In the genomic region with DNA sequence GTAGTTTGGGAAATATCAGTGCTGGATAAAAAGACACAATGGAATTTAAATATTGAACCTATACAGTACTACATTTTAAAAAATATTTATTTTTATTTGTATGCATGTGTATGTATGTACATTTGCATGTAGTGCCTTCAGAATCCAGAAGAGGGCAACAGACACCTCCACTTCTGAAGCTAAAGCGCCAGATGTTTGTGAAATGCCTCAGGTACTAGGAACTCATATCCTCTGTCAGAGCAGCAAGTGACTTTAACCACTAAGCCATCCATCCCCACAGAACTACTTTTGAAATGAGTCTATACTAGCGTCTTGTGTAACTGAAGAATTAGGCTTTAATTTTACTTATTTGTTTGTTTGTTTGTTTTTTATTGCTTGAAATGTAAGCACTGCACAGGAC, we compare ENCODE assay signal across 10 mouse cellular contexts.
DNase-seq lines count a peak whose midpoint lies in the region; ATAC-seq and TF ChIP-seq lines count a peak whose summit lies in the region.
"Had no signal": no experiment of that assay in that cellular context is flagged by ENCODE, and none has a peak within 500 bp of the region (broad histone marks: within the 10 kb centered on the region; RNA-seq: fewer than 3 reads in every experiment).

No protein-coding gene starts in this region.

- intact Hi-C loops in left cerebral cortex, postnatal 14 days (cut with DNase I) = loop anchor here (5.0 kb wide), 1 partner anchor 150 kb away; no protein-coding TSS in a partner anchor

- no peak overlapping the region for H3K27ac ChIP-seq in cerebellum, adult 2 months (ENCODE audit: insufficient read depth, low read length)
- H3K27ac ChIP-seq: heart, embryonic 15.5 days; neural tube, embryonic 12.5 days had no signal

- no peaks in the 10 kb centered on the region for H3K27me3 ChIP-seq in cerebellum, adult 2 months (ENCODE audit: control insufficient read depth, insufficient read depth, low read length)
- H3K27me3 ChIP-seq: heart, embryonic 15.5 days; neural tube, embryonic 12.5 days had no signal

- ATAC-seq in granulocyte monocyte progenitor cell, adult 5-6 weeks (replicated peaks; ENCODE audit: poor library complexity, severe bottlenecking) = peak; percentile 95
- ATAC-seq in megakaryocyte progenitor cell, adult 5-6 weeks (replicated peaks; ENCODE audit: poor library complexity) = peak; percentile 99

- no peak overlapping the region for H3K4me3 ChIP-seq in cerebellum, adult 2 months (replicated peaks; ENCODE audit: insufficient read depth, low read depth, low read length)
- H3K4me3 ChIP-seq: heart, embryonic 15.5 days; neural tube, embryonic 12.5 days had no signal

- peak in 1 of 2 experiments; percentile 27 for DNase-seq in cerebellum, adult 2 months
- DNase-seq in cerebellum, adult 8-10 months = no peak
- DNase-seq in left cerebral cortex, postnatal 14 days (ENCODE audit: low spot score in 2 of 2) = peak; percentile 54 to 67
- DNase-seq in left cerebral cortex, adult 8-10 months (ENCODE audit: low spot score in 2 of 2) = no peak
- DNase-seq in ZHBTc4 (ENCODE audit: low read depth, low spot score) = peak; percentile 71
- DNase-seq in layer of hippocampus, postnatal 14 days (ENCODE audit: low spot score in 2 of 2) = no peak

- 59% methylated on average over 2 of the region's 2 CpGs for WGBS in cerebellum, adult 2 months

- TF ChIP-seq POLR2A in cerebellum, adult 2 months (IDR thresholded peaks at IDR 0.05; ENCODE audit: borderline replicate concordance, insufficient read depth, low read length) = no peak

- peak; percentile 46; the same call in 1 of the 2 replicates for TF ChIP-seq CTCF in cerebellum, adult 2 months (IDR thresholded peaks at IDR 0.05; ENCODE audit: borderline replicate concordance, insufficient read depth, low read depth, low read length)

- no peaks in the 10 kb centered on the region for H3K4me1 ChIP-seq in cerebellum, adult 2 months (ENCODE audit: control insufficient read depth, insufficient read depth, low read length)
- H3K4me1 ChIP-seq: heart, embryonic 15.5 days; neural tube, embryonic 12.5 days had no signal

Comparison
In these comparisons a context has a peak if more than half of its experiments do, and no peak if none do; other contexts are left out.
1. DNase-seq: peak in left cerebral cortex, postnatal 14 days (2 of 2) and ZHBTc4 (single experiment); none in cerebellum, adult 8-10 months (single experiment), left cerebral cortex, adult 8-10 months (0 of 2) and layer of hippocampus, postnatal 14 days (0 of 2).